Mouse (Mus musculus): ENCODE measurements around the gene Thbs4.

Thbs4 gene

DNA sequence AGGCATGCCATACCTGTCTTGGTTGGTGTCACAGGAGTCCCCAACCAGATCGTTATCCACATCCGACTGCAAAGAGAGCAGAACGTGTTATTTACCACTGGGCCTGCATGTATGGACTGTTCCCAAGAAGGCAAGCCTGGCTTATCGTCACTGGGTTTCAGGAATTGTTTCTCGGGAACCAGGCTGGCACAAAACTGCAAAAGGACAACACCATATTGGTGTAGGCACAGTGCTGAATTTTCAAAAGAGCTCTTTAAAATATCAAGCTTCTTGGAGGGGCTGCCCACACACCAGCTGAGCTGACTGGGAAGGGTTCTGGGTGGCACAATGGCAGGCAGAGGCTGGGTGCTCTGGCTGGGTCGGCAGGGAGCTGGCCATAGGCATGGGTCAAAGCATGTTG lies 34.1 kb downstream of the Thbs4 start:
- DNase-seq (ENCODE audit: low spot score in 2 of 2), result no peak

DNA sequence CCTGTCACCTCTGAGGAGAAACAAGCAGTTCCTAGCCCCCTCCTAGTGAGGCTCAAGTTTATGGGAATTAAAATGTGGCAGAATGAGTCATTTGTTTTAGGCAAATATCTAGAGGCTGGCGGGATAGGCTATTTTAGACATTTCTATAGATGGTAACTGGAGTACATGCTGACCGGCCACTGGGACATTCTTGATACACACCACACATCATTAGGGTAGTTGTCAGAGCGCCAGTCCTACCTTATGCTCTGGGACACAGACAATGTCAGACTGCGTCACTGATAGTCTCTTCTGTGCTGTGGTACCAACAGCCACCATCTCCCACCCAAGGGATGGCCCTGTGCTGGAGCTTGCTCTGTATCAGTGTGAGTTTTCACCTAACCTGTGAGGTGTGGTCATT lies 35.5 kb downstream of the Thbs4 start:
- no peak for DNase-seq (ENCODE audit: low spot score in 2 of 2)

DNA sequence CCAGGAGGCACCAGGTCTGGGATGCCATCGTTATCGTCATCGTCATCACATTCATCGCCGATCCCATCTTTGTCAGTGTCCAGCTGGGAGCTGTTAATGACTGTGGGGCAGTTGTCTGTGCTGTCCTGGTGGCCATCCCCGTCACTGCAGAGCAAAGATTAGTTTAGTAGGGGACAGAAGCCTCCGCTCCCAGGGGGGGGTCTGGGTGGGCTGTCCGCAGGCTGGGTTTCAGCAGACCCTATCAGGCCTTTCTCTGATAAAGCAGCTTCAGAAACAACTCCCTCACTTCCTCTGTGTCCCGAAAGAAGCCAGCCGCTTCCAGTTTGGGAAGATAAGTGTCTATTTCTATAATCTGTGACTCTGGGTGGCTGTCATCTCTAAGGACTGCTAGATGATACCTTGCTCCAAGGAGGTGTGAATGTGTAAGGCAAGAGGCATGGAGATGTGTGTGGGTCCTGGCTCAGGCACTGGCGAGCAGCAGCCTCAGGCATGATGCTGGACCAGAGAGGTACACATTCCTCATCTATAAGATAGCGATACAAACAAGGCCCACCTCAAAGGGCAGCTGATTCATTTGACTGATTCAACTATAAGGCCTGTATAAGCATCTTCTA lies 36.5 kb downstream of the Thbs4 start:
- DNase-seq (ENCODE audit: low spot score in 2 of 2), result no peak

DNA sequence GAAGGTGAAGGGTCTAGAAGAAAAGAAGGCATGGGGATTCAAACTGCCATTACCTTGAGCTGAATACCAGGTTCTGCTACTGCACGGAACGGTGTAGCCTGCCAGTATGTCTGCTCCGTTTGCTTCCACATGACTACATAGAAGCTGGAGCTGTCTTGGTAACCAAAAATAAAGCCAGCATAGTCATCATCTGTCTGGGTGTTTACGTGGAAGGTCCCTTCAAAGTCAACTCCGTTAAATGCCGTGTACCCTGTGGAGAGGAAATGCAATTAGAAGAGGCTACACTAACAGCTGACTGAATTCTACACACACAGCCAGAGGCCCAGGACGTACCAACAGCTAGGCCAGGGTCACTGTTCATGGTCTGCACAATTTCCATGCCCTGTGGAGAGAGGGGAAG lies 39.6 kb downstream of the Thbs4 start:
- DNase-seq (ENCODE audit: low spot score in 2 of 2), result no peak

DNA sequence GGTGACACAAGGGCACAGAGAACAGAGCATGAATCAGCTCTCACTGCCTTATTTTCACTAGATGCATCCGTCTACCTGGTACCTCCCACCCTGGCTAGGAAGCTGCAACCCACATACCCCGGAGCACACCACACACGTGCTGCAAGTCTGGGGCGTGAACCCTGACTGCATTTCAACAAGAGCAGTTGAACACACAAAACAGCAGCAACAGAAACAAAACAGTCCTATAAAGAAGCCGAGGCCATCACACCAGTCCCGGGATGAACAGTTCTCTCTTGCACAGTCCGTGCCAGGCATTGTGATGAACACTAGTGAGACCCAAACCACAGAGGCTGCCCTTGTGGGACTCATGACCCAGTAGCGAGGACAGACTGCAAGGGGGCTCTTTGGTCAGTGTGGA lies 40.9 kb downstream of the Thbs4 start:
- no peak for DNase-seq (ENCODE audit: low spot score in 2 of 2)

DNA sequence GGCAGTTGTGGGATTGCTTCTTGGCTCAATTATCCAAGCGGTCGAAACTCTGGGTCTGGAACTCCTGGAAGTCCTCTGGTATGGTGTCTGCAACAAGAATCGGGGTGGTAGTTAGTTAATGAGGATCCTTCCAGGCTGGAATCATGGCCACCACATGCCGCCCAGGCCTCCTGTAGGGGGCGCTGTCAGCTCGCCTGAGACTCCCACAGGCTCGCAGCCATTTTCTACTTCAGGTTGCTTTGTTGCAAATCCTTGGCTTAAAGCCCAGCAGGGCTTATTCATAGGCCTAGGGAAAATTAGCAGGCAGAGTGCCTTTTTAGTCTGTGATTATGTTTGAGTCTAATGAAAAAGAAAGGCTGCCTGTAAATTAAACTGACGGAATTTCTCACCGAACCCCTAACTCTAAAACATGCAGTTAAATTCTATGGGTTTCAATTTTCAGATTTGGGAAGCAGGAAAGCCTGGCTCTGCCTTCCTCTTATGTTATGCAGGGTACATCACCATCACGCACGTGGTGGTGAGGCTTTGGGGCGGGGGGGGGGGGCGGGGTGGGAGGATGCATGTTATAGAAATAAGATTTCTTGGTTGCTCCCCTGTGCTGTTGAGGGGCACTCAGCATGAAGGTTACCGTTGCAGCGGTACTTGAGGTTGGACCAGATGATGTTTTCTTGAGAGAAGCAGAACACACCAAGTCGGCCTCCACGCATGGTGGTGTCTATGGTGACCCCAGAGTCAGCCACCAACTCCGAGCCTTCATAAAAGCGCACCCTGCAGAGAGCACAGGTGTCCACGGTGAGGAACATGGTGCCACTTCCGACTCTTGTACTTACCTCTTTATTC lies 42.7 kb downstream of the Thbs4 start:
- DNase-seq (ENCODE audit: low spot score in 2 of 2), result peak; percentile 89 to 93

DNA sequence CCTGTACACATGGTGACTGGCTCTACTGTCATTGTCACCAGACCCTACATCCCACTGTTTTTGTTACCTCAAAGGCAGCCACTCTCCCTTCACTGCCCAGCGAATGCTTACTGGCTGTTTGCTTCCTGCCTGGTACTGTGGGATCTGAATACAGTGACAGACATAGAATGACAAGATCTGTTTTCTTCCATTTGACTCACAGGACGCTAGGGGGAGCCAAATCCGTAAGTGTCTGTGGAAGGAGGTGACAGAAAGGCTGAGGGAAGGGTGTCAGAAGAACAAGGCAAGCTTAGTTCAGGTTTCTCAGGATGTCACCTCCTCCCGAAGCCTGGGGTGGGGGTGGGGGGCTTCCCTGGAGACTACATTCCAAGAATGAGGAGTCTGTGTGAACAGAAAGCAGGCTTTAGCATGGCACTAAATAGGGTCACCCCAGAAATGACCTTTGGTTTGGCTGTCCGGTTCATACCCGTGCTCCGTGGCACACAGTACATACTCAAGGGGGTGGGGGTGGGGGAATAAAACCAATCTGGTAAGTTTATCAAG lies 43.6 kb downstream of the Thbs4 start:
- peak; percentile 56 to 75 for DNase-seq (ENCODE audit: low spot score in 2 of 2)

DNA sequence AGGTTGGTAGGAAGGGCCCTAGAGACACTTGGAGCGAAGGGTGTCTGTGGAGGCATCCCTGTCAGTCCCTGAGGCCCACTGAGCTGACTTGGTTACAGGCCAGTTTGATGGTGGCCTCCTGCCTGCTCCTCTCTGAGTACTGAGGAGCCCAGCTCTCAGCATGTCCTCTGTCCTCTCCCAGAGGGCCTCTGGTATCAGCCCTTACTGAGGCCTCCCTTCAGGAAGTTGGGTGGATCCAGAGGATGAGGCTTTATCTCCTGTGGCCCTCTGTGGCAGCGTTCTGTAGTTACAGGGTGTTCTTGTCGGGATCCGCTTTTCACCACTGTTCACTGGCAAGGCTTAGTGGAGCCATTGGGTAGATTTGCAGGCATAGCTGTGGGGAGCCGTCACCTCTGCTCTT lies 51.3 kb downstream of the Thbs4 start:
- no peak for DNase-seq (ENCODE audit: low spot score in 2 of 2)

DNA sequence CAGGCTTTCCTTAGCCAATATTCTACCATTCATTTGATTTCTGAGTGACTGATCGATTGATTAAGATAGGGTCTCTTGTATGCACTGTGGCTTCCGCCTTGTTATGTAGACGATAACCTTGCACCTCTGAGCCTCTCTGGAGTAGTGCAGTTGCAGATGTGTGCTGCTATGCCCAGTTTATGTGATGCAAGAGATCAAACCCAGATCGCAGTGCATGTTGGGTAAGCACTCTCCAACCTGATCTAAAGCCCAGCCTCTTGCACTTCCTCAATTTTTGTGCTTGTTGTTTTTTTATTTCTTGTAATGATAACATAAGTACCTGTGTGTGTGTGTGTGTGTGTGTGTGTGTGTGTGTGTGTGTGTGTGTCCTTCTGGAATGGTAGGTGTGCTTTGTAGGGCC lies 51.7 kb downstream of the Thbs4 start:
- DNase-seq (ENCODE audit: low spot score in 2 of 2), result no peak

DNA sequence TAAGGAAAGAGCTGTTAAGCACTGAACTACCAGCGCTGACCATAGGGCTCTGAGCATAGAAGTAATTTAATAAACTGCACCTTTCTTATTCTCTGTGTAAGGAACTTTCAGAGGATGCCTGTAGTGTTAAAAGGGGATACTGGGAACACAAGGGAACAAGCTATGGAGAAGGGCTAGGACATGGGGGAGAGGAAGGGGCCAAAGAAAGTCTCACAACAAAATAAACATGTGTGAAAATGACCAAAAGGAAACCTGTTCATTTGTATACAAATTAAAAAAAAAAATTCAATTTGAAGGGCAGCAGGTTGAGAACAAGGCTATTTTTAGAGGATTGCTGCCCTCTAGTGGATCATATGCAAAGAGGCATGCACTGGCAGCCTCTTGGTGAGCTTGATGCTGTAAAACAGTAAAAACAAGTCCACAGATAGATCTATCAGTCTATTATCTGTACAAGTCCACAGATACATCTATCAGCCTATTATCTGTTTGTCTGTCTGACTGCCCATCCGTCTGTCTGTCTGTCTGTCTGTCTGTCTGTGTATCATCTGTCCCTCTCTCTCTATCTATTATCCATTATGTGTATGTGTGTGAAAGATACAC lies 53.8 kb downstream of the Thbs4 start:
- no peak for DNase-seq (ENCODE audit: low spot score in 2 of 2)

DNA sequence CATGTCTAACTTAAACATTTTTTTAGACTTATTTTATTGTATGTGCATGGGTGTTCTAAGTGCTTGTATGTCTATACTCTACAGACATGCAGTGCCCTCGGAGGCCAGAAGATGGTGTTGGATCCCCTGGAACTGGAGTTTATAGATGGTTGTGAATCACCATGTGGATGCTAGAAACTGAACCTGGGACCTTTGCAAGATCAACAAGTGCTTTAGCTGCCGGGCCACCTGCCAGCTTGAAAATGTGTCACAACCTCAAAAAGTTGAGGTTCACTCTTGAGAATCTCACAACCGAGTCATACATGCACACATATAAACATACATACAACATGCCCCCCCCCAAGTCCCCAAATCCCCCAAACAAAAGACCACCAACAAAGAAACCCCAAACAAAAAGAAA lies 54.8 kb downstream of the Thbs4 start:
- DNase-seq (ENCODE audit: low spot score in 2 of 2), result no peak

DNA sequence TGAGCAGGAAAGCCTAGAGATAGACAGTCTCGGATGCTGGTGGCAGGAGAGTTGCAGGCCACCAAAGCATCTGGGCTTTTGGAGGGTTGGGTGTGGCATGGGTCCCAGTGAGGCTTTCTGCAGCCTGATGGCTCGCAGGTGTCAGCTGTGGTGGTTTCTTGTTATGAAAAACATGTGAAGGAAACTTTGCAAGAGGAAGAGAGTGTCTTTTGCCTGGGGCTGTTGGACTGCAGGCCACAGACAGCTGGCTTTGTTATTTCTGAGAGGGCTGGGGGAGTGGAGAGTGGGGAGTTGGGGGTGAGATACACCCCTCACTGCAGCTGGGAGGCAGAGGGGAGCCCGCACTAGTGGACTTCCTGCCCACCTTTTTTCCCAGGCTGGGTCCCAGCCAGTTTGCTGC lies 55.8 kb downstream of the Thbs4 start:
- no peak for DNase-seq (ENCODE audit: low spot score in 2 of 2)

DNA sequence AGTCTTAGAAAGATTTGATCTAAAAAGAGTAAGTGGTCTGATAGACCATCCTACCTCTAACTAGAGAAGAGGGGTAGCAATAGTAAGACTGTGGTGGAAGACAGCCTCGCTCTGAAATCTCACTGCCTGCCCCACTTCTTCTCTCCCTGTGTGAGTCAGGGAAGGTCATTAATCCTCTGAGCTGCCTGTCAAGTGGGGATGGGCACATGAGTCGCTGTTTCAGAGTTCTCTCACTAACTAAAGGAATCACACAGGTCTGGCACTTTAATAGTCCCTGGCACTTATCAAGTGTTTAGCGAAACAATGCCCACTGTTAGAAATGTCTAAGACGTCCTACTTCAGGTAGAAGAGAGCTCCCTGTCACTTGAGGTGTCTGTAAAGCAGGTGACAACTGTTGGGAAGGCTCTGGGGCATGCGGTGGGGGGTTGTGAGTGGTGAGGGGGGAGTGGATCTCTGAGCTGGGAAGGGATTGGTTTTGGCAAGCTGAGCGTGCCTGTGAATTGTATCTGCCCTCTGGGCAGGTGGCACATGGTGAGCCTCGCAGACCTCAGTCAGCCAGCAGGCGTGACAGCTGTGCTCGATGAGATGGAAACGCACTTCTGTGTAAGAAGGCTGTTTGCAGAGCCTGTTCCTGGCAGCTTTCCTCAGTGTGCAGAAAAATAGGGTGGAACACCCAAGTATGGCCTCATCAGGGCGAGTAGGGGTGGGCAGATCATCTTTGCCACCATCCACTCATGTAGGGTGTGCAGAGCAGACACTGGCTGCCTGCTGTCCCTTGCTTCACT lies 57.9 kb downstream of the Thbs4 start:
- DNase-seq (ENCODE audit: low spot score in 2 of 2), result peak in 1 of 2 experiments; percentile 75

DNA sequence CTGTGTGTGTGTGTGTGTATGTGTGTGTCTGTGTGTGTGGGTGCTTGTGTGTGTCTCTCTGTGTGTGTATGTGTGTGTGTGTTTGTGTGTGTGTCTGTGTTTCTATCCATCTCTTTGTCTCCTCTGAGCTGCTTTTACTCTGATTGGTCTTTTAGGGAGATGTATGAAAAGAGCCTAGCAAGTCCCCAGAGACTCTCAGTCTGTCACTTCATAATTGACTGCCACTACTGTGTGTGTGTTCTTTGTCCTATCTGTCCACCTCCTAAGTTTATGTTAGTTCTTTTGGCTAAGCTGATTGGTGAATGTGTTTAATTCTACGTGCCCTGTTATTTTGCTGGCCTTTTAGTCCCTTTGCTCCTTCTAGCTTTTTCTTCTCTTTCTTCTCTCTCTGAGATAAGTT lies 58.9 kb downstream of the Thbs4 start:
- DNase-seq (ENCODE audit: low spot score in 2 of 2), result no peak

DNA sequence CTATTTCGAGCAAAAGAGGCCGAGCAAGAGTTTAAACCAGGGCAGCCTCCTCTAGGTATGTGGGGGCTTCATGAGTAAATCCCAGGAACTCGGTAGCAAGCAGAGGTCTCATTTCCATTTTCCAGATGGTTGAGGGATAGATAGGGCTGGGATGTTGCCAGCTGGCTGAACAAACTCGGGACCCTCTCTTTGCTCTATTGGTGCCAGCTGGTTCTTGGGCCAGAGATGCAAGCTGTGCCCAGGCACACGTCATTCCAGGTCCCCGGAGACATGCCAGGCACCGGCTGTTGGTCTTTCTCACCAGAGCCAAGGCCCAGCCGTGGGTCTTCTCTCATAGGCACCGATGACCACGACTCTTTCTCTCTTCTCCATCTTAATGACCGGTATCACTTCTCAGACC lies 60.9 kb downstream of the Thbs4 start:
- DNase-seq (ENCODE audit: low spot score in 2 of 2), result peak; percentile 31 to 89

DNA sequence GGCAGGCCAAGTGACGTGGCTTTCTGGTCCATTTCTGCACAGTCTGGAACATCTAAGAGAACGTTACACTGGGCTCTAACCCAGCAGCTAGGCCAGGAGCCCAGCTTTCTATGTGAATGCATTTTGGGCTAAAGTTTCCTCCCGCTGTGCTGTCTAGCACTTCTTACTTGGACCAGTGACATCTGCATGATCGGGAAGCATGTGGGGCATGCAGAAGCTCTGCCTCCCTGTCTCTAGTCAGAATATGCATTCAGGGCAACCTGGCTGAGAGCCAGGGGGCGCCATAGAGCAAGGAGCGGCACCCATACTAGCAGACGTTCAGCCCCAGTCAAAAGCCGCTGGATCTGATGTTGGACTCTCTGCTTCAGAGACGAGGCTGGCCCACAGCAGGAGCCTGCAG lies 61.4 kb downstream of the Thbs4 start:
- DNase-seq (ENCODE audit: low spot score in 2 of 2), result peak; percentile 34 to 78

DNA sequence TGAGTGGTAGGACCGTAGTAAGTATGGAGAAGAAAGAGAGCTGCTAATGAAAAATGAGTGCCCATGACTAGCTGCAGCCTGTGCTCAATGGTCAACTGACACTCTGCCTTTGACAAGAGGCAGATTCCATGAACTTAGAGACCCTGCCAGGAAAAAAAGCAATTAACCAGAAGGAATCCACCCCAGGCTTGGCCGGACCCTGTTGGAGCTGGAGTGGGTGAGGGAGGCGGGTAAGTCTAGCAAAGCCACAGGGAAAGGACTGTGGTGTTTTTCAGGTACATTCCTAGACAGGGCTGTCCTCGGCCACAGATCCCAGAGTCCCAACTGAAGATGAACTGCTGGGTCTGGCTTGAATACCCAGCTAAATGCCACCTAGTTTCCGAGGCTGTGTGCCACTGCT lies 61.8 kb downstream of the Thbs4 start:
- DNase-seq (ENCODE audit: low spot score in 2 of 2), result no peak

DNA sequence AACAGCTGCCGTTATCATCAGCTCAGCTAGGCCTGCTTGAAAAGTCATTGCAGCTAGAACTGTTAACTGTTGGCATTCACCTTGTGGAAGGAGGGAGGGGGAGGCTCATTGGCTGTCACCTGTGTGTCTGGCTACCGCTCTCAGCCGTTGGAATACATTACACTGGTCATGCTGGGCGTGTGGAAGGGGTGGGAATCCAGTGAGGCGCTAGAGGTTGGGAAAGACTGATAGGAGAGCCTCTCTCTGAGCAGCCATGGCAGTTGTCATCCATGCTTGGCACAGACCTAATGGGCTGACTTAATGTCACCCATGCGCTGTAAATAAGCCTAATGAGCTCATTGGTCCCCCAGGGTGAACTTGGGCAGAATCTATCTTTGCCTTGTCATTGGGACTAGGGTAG lies 62.8 kb downstream of the Thbs4 start:
- no peak for DNase-seq (ENCODE audit: low spot score in 2 of 2)

DNA sequence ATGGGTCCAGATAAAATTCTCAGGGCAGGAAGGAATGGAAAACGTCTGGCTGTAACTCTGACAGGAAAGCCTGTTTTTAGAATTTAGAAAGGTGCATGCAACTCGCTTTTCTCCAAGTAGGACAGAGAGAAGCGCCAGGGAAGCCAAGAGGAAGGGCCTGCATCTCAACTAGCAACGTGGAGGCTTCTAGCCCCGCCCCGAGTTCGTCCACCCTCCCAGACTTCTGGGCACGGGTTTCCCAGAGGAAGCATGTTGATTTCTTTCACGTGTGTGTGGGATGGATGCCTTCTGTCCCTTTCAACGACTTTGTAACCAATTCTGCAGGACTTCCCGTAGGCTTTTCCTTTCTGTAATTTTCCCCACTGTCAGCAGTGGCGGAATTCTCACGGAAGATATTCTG lies 64.8 kb downstream of the Thbs4 start:
- no peak for DNase-seq (ENCODE audit: low spot score in 2 of 2)

DNA sequence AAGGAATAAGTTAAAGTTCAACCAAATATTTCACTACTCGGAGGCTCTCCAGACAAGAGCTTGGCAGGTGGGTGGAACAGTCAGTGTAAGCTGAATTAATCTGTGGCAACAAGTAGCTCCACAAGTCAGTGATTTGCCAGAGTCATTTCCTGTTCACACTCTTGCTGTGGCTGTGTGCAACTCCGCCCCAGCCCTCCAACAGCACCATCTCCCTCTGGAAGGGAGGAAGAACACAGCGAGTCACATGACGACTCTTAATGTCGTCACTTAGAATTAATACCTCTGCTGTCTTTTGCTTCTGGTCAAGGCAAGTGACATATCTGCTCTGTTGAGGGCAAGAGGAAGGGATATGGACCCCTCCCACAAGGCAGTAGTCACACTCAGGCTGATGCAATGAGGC lies 72.2 kb downstream of the Thbs4 start:
- no peak for DNase-seq (ENCODE audit: low spot score in 2 of 2)

DNA sequence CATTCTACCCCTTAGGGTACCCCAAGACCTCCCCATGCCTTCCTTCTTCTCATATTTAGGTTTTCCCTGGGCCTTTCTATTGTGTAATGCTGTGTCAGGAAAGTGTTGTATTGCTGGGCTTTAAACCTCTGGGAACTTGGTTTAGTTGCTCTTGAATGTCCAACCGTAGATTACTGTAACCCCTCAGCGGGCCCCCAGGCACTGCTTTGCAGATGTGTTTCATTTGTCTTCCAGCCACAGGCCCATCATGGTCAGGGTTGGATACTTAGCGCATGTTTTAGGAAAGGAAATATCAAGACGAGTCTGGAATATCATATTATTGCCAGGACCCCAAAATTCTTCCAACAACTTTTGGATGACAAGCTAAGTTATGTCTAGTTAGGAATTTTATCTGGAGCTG lies 73.6 kb downstream of the Thbs4 start:
- no peak for DNase-seq (ENCODE audit: low spot score in 2 of 2)

All from cerebellum, postnatal 4 days (tissue).